Mouse (Mus musculus) limb, embryonic 14.5 days (tissue): ENCODE data around the gene Gpr19. TPM values are rescaled to one million over a fixed set of nuclear protein-coding genes. Genes with fewer than 3 reads are reported as not detected.

ENCODE experiments used
- ATAC-seq: fragments of 200-750 bp; cut with Nextera tagmentation; 2 replicates; pipeline ENCODE4 v1.8.0; 2017; ENCODE audit warnings: low read depth, moderate number of reproducible peaks, moderate TSS enrichment; ENCODE audit not compliant: low FRiP score
- DNase-seq: peaks from one replicate; pipeline ENCODE4 v3.0.0-alpha.2; 2015; ENCODE audit warnings: low spot score
- H3K27ac ChIP-seq: fragments of 300-500 bp; sonication (generic); replicated peaks from 2 replicates; pipeline ENCODE4 v1.5.1; 2014; ENCODE audit warnings: low read depth, mild to moderate bottlenecking, low read length, moderate library complexity, mixed read lengths
- H3K27me3 ChIP-seq: fragments of 300-500 bp; sonication (generic); 2 replicates; pipeline ENCODE4 v1.6.1; 2014; ENCODE audit warnings: low read length, mixed read lengths; ENCODE audit not compliant: control insufficient read depth, insufficient read depth
- H3K36me3 ChIP-seq: fragments of 300-500 bp; sonication (generic); 2 replicates; pipeline ENCODE4 v1.6.1; 2014; ENCODE audit warnings: mild to moderate bottlenecking, low read length, moderate library complexity, mixed read lengths; ENCODE audit not compliant: control insufficient read depth, insufficient read depth
- H3K4me1 ChIP-seq: fragments of 300-500 bp; sonication (generic); 2 replicates; pipeline ENCODE4 v1.6.1; 2014; ENCODE audit warnings: antibody characterized with exemption, low read length, mixed read lengths; ENCODE audit not compliant: control insufficient read depth, insufficient read depth
- H3K4me2 ChIP-seq: fragments of 300-500 bp; sonication (generic); replicated peaks from 2 replicates; pipeline ENCODE4 v1.6.1; 2014; ENCODE audit warnings: low read depth, mild to moderate bottlenecking, low read length, moderate library complexity; ENCODE audit not compliant: severe bottlenecking
- H3K4me3 ChIP-seq: fragments of 300-500 bp; sonication (generic); replicated peaks from 2 replicates; pipeline ENCODE4 v1.5.1; 2014; ENCODE audit warnings: low read length
- H3K9ac ChIP-seq: fragments of 300-500 bp; sonication (generic); 2 replicates; pipeline ENCODE4 v1.6.1; 2014; ENCODE audit warnings: mild to moderate bottlenecking, low read depth, low read length, moderate library complexity; ENCODE audit not compliant: severe bottlenecking
- H3K9me3 ChIP-seq: fragments of 300-500 bp; sonication (generic); 2 replicates; pipeline ENCODE4 v1.6.1; 2016; ENCODE audit warnings: low read length; ENCODE audit not compliant: control insufficient read depth
- POLR2A ChIP-seq: fragments of 200-500 bp; IDR thresholded peaks from 2 replicates; pipeline ENCODE4 v1.8.0; 2012; ENCODE audit warnings: inconsistent platforms, mild to moderate bottlenecking, moderate library complexity, borderline replicate concordance; ENCODE audit not compliant: insufficient read depth, insufficient read length; ENCODE audit errors: extremely low read depth
- WGBS: fragments of 180-500 bp; shearing (Covaris S2); extraction: QIAGEN DNeasy Blood & Tissue Kit; methylation state at CpG from one replicate; pipeline ENCODE4 v1.1.7; 2014; 5-methylcytosine and 5-hydroxymethylcytosine counted together
- polyA plus RNA-seq, 2 experiments: library from polyadenylated mRNA; depleted of rRNA in 1 of 2; stranded (reverse) in 1 of 2; unstranded in 1 of 2; fragments of >200 nt; fragmentation: Nextera tagmentation in 1 of 2; extraction: Ambion mirVana in 1 of 2; gene quantifications; 2 replicates each; pipeline versions ENCODE4 v1.2.1 to v1.2.3; 2012 to 2014

Gpr19 gene
- polyA plus RNA-seq, 2 experiments: 7.9 to 8.9 TPM

- no peak for ATAC-seq
- 2% methylated on average over 13 of the region's 13 CpGs for WGBS
- H3K4me3 ChIP-seq: peak overlapping the region; percentile 56
- no peaks in the 10 kb centered on the region for H3K27me3 ChIP-seq
- TF ChIP-seq POLR2A: no peak
- H3K27ac ChIP-seq: peak overlapping the region; percentile 99
- DNase-seq: no peak
- H3K9me3 ChIP-seq: no peaks in the 10 kb centered on the region
- peaks cover 28% of the 10 kb centered on the region for H3K4me1 ChIP-seq
- H3K36me3 ChIP-seq: peaks cover 19% of the 10 kb centered on the region
- peak overlapping the region; percentile 96 for H3K4me2 ChIP-seq
- peak overlapping the region; percentile 87 for H3K9ac ChIP-seq
Measured at GRCm38 (mm10) chr6:134927595-134928095, 29.3 kb upstream of the Gpr19 start.

DNA sequence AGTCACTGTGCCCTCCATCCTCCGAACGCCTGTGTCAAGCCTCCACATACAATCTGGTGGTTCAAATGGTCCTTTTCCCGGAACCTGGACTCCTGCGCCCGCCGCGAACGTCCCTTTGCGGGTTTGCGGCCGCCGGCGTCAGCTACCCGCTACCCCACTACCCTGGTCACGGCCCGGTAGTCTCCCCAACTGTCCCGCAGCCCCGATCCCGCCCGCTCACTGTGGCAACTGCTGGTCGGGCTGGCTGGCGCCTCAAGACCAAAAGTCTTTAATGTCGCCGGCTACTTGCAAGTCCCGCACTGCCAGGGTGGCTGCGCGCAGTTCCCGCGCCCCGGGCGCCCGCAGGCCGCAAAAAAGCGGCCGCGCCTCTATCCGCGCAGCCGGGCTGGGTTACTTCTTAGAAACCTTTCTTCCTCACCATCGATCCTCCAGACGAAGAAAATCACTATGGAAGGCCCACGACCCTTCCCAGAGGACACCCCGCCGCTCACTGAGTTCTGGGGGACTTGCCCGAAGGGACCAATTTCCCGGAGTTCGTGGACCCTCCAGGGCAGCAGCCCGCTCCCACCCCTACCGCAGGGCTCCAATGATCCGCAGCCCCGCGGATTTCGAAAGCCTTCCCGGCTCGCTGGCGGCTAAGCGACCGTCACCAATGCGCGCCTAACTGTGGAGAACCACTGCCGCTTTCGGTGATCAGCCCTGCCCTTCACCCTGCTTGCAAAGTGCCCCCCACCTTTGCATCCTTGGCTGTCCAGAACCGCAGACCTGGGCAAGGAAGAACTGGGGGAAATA, 28.6 kb upstream of the Gpr19 start:
- Histone ChIP-seq H3K36me3 (peaks cover 19% of the 10 kb centered on the region), H3K27ac (peak overlapping the region; percentile 99), H3K4me2 (peak overlapping the region; percentile 96), H3K4me3 (peak overlapping the region; percentile 56), H3K4me1 (peaks cover 34% of the 10 kb centered on the region), H3K9me3 (no peaks in the 10 kb centered on the region), H3K27me3 (no peaks in the 10 kb centered on the region), H3K9ac (peak overlapping the region; percentile 87)
- DNase-seq (peak; percentile 49), ATAC-seq (peak; percentile 3; the same call in 1 of the 2 replicates)
- WGBS: under 1% methylated on average over 62 of the region's 63 CpGs
- TF ChIP-seq POLR2A: 0 out of 2 replicates have a peak, but pooled peaks have one; percentile 27

DNA sequence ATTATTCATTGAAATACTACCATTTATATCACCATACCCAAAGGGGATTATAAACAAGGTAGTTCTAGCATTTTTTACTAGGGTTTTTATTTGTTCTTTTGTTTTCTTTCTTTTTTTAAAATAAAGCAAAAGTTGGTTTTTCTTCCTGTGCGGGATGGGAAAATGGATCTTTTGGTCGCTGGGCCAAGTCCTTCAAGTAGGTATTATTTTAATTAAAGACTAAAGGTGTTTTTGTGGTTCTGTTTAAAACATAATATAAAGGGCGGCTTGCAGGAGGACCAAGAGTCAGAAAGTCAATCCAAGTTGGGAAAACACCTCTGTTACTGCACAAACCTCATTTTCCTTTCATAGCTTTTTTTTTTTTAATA, 27.9 kb upstream of the Gpr19 start:
- H3K4me3 ChIP-seq: peak overlapping the region; percentile 56
- TF ChIP-seq POLR2A: no peak
- H3K9me3 ChIP-seq: no peaks in the 10 kb centered on the region
- ATAC-seq: no peak
- WGBS: 24% methylated on average over 3 of the region's 3 CpGs
- H3K4me2 ChIP-seq: peak overlapping the region; percentile 96
- H3K9ac ChIP-seq: peak overlapping the region; percentile 87
- no peak for DNase-seq
- peaks cover 19% of the 10 kb centered on the region for H3K36me3 ChIP-seq
- no peaks in the 10 kb centered on the region for H3K27me3 ChIP-seq
- H3K27ac ChIP-seq: peak overlapping the region; percentile 99
- peaks cover 36% of the 10 kb centered on the region for H3K4me1 ChIP-seq

- peaks cover 19% of the 10 kb centered on the region for H3K36me3 ChIP-seq
- DNase-seq (no peak), ATAC-seq (no peak)
- no peak overlapping the region for H3K4me3 ChIP-seq
- H3K4me1 ChIP-seq: peaks cover 36% of the 10 kb centered on the region
- H3K27ac ChIP-seq: no peak overlapping the region
- H3K27me3 ChIP-seq: no peaks in the 10 kb centered on the region
- no peaks in the 10 kb centered on the region for H3K9me3 ChIP-seq
- H3K4me2 ChIP-seq: no peak overlapping the region
- no peak overlapping the region for H3K9ac ChIP-seq
- no peak for TF ChIP-seq POLR2A
- WGBS: 71% methylated on average over 4 of the region's 4 CpGs
Measured at GRCm38 (mm10) chr6:134925673-134926337, 27.4 kb upstream of the Gpr19 start.

GRCm38 (mm10) chr6:134924262-134924661, 25.9 kb upstream of the Gpr19 start:
- TF ChIP-seq POLR2A: no peak
- peaks cover 28% of the 10 kb centered on the region for H3K4me1 ChIP-seq
- no peak overlapping the region for H3K4me2 ChIP-seq
- no peak overlapping the region for H3K9ac ChIP-seq
- peaks cover 19% of the 10 kb centered on the region for H3K36me3 ChIP-seq
- no peak for ATAC-seq
- 73% methylated on average over 3 of the region's 3 CpGs for WGBS
- no peak for DNase-seq
- no peaks in the 10 kb centered on the region for H3K27me3 ChIP-seq
- H3K9me3 ChIP-seq: no peaks in the 10 kb centered on the region
- no peak overlapping the region for H3K4me3 ChIP-seq
- no peak overlapping the region for H3K27ac ChIP-seq
